Mouse (Mus musculus): ENCODE results near the gene Fcmr.

The Fcmr gene

DNA sequence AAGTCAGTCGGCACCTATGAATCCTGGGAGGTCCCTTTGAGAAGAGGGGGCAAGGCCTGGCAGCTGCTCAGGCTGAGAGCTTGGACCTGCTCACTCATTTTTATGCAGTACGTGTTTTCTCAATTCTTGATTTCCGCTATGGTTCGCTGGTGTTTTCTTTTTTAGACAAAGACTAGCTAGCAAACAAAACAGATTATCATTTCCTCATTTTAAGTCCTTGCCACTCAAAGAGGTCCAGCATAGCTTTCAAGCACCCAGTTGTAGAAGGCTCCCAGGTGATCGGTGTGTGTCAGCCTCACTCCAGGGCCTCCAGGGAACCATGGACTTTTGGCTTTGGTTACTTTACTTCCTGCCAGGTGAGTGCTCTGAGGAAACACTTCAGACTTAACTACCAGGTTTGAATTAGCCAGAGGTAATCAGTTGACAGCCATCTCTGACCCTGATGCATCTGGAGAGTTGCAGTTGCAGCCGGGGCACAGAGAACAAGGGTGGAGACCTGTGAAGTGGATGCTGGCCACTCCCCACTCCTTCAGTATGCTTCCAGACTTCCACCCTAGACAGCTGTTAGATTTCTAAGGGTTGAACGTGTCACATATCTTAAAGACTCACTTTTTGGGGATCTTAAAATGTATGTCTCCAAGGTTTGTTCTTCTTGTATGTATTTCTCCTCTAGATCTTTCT is at the start of gene Fcmr:
TSS of gene Fcmr (plus strand) at position 129 of the 681 bp plus-strand sequence.
- no peak for DNase-seq (ENCODE audit: low spot score)

DNA sequence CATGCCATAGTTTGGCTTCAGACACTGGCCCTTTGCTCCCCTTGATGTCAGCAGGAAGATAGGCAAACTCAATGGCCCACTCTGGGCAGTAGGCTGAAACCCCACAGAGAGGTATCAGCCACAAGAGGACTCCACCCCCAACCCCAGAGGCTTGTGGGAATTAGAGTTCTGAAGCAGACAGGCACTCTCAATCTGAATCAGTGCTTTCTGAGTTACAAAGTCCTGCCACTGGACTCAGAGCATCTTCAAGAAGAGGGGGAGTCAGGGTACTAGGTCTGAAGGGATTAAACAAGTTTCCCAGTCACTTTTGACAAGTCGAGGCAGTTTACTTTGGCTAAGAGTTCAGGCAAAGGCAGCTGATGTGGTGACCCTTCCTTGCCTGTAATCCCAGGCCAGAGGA is 45.7 kb upstream of the Fcmr start:
- DNase-seq (ENCODE audit: low spot score): no peak

DNA sequence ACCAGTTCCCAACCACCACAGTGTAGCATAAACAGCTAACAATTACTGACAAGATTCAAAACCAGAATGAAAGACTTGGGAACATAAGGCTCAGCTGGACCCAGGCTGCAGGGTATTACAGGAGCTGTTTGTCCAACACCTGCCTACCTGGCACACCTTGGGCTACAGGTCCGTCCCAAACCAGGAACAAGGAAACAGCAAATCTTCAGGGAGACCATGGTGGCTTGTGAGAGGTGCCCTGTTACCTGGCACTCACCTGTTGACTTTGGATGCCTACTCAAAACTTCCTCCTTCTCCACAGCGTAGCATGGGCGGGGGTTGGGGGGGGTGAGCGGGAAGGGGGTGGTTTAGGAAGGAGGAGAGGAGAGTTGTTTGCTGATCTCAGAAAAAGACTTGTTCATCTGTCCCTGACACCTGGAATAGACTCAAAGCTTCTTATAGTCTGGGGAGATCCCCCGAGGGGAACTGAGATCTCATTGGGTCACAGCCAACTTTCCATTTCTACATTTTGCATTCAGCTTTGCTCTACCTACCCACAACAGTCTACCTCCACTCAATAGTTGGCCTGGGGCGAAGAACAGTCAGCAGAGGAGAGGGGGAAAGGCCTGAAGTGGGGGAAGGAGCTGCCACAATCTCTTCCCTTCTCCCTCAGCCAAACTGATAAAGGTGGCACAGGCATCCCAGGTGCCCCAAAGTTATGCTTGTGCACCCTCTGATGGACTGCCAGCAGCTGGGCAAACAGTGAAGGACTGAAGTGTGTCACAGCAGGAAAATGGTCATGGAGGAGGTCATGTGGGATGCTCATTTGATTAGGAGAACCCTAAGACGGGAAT is 44.9 kb upstream of the Fcmr start:
- DNase-seq (ENCODE audit: low spot score): no peak

DNA sequence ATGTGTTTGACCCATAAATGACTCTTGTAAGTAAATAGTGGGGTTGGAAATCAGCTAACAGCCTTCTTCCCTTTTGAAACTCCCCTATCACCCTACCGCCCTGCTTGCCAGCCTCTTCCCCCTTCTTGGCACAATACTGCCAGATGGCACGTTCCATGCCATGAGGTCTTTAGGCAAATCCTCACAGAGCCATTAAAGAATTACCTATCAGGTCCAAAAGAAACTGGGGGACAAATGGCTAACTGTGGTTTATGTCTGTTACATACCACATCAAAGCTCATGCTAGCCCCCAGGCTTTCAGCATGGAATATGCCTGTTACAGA is 44.4 kb upstream of the Fcmr start:
- DNase-seq (ENCODE audit: low spot score): no peak

DNA sequence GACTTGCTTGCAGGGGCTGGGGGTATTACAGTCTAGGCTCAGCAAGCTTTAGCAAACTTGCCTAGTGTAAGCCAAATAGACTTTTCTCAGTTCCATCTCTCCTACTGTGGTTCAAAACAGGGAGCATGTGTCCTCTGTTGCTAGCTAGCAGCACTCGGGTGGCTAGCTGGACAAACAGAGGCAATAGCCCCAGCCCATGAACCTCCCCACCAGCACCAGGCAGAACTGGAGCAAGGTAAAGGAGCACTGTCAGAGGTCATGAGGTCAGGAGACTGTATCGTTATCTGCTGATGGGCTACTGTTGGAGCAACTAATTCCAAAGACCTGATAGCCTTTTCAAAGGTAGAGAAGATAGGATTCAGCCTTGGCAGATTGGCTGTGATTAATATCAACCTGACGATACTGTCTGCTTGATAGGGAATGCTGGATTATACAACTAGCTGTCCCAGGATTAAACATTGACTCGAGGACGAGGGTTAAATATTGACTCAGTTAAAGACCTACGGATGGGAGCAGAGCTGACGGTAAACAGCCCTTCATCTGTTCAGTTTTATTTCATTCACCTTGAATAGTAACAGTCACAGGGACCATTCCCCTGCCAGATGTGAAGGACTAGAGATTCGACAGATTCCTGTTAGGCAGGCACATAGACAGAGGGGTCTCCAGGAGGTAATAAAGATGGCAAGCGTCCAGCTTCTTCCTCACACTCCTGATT is 43.4 kb upstream of the Fcmr start:
- no peak for DNase-seq (ENCODE audit: low spot score)

DNA sequence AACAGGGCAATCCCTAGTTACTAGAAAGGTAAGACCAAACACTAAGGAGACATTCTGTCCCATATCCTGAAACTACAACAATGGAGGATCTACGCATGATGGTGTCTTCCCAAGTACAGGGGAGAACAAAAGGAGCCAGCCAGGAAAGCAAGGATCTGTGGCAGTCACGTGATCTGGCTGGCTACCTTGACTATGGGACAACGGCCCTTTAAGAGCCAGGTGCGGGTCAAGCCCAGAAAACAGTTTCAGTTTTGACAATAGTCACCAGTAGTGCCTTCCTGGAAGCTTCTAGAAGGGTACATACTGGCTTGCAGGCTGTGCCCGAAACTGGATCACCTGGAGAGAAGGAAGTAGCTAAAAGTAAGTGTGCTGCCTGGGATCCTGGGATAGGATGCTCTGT is 39.0 kb upstream of the Fcmr start, which contains the start of gene Pigr:
TSS of gene Pigr (plus strand) at position 237 of the 400 bp plus-strand sequence.
- no peak for DNase-seq (ENCODE audit: low spot score)

DNA sequence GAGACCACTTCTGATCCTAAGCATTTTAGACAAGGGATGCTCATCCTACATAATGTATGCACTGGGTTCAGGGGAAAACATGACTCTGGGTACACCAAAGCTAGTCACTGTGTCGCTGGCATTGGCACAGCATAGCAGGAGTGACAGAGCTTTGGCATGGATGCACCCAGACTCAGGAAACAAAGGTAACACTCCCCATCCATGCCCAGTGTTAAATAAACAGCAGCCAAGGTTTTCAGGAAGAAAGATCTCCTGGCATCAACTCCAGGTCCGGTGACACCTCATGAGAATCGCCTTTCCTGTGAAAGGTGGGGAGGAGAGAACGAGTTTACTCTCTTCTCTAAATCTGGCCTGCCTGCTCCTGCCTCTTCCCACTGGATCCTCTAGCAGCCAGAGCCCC is 36.8 kb upstream of the Fcmr start:
- DNase-seq (ENCODE audit: low spot score): no peak

DNA sequence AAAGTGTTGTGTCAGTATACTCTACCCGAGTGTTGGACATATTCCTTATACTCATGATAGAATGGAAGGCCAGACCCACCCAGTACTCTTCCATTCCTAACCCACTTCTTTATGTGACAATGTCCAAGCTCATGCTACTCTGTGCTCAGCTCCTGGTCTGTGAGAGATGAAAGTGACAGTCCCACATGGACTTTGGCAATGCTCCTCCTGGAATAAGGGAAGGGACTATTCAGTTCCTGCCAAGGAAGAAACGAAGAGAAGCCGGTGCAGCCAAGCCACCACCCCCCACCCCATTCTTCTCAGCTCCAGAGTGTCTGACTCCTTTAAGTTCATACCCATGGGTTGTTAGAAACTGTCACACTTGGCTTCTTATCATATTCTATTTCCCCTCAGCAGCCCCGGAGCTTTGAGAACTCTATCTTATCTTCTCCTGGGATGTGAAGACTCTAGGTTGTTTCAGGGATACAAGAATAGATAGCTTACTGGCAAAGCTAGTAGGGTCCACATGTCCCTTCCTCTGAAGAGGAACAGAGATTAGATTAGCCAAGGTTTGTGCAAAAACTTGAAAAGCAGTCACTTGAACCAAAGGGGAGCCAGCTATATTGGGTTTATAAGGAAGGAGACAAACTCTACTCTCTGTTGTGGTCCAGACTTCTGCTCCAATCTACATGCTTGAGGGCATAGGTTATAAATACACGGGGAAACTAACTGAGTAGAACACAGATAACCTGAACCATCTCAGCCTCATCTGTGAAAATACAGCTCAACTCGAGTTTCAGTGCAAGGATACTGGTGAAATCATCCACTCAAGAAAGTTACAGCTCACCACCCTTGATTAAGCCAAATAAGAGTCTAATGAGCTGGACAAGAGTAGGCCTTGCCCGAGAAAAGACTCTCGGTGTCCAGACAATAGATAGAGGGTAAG is 35.3 kb upstream of the Fcmr start:
- no peak for DNase-seq (ENCODE audit: low spot score)

DNA sequence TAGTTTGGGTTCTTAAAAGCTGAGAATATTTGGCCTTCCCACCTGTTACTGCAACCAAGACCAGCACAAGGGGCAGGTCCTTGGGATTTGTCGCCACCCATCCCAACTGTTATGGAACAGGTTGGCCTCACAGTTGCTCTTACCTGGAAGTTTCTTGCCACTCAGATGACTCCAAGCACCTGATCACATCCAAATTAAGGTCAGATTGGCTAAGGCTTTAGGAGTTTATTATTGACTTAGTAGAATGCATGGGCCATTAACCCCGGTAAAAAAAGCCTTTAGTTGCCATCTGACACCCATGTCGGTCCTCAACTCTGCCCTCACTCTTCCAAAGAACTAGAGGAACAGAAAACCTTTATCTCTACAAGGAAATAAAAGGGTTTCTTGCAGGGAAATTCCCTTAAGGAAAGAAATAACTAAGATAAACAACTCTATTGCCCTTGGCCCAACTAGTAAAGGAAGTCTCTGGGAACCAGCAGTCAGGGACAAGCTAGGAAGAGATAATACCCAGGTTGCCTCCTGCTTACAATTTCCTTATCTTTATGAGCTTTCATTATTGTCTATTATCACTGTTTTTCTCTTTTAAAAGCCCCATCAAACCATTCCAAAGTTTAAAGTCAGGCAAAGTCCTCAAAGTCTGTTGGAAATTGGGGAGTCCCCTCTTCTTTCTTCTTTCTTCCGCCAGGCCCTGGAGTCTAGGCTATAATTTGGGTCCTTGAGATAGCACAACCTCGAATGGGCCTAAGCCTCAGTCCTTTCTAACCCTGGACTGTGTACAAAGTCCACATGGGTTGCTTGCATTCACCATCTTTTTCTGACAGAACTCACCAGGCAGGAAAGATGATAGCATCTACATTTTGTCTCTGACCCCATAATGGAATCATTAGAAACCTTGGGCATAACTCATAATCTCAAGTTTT is 33.0 kb upstream of the Fcmr start:
- DNase-seq (ENCODE audit: low spot score): no peak

DNA sequence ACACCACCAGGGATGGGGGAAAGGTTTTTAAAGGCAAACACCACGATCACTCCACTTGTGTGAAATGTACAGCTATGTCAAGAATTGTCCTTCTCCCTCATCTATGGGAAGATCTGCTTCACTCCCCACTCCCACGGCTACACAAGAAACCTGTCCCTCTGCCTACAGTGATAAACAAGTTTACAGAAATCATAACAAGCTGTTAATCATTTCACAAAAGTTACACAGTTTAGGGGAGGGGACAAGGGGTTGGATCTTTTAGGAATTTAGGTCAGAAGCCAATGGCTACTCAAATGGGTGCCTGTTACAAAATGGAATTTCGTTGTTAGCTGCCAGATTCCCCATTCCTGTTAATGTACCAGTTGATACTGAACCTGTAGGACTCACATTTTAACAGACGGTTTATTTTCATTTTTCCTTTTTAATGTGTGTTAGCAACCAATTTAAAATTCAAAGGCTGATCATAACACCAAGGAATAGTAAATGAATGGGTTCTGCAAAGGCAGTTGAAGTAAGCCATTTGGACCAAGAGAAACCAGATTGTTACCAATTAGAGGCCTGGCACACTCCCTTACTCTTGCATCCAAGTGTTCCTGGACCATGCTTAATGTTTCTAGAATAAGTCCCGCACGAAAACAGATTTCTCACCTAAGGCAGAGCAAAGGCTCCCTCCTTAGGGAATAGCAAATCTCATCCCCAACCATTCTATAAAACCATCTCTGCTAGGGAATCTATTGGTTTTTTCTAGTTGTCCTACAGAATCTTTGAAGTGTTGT is 30.1 kb upstream of the Fcmr start:
- no peak for DNase-seq (ENCODE audit: low spot score)

DNA sequence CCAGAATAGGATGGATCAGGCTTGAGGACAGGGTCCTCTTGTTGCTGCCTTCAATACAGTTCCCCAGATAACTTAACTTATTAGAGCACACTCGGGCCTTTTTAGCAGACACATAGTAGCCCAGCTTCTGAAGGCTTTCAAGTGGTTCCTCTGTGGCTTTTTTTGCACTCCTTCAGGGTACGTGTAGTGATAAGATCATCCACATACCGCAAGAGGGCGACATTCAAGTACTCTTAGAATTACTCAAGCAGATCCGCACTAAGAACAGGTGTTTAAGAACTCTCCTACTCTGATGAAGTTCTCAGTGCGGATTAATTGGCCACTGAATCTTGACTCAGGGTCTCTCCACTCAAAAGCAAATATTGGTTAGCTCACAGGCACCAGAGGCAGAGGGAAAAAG is 27.2 kb upstream of the Fcmr start:
- no peak for DNase-seq (ENCODE audit: low spot score)

DNA sequence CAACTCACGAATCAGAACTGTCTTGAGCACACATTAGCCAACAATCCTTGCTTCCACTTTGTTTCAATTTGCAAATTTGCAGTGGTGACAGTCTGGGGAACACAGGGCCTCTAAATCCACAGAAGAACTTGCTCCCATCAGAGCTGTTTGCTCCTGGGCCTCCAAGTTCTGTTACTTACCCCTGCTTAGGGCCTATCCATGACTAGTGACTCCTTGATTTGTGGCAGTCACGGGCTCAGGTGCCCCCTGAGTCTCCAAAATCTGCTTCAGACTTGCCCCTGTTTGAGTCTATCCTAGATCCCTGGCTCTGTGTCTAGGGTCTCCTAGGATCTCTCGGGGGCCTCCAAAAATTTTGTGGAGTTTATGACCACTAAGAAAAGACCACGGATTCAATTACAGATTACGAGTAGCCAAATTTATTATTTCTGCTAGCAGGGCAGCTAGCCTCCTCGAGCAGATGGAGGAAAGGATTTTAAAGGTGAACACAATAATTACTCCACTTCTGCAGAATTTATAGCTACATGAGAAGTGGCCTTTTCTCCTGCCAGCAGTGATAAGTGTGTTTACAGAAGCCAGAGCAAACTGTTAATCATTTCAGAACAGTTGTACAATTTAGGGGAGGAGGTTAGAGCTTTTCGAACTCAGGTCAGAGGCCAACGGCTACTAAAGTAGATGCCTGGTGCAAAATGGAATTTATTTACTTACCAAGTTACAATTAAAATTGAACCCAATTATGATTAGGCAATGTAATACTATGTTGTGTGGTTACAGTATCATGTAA is 24.7 kb upstream of the Fcmr start:
- no peak for DNase-seq (ENCODE audit: low spot score)

DNA sequence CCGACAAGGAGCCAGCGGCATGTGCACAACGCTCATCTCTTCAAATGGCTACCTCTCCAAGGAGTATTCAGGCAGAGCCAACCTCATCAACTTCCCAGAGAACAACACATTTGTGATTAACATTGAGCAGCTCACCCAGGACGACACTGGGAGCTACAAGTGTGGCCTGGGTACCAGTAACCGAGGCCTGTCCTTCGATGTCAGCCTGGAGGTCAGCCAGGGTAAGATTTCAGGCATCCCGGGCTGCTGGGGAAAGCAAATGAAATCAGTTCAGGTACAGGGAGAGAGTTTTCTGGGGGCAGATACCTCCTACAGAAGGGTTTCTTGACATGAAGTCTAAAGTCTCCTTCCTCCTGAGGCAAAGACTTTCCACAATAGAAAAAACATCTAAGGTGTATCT is 23.8 kb upstream of the Fcmr start:
- DNase-seq (ENCODE audit: low spot score): no peak

DNA sequence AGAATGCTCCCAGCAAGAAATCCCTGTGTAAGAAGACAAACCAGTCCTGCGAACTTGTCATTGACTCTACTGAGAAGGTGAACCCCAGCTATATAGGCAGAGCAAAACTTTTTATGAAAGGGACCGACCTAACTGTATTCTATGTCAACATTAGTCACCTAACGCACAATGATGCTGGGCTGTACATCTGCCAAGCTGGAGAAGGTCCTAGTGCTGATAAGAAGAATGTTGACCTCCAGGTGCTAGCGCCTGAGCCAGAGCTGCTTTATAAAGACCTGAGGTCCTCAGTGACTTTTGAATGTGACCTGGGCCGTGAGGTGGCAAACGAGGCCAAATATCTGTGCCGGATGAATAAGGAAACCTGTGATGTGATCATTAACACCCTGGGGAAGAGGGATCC is 21.0 kb upstream of the Fcmr start:
- DNase-seq (ENCODE audit: low spot score): no peak

DNA sequence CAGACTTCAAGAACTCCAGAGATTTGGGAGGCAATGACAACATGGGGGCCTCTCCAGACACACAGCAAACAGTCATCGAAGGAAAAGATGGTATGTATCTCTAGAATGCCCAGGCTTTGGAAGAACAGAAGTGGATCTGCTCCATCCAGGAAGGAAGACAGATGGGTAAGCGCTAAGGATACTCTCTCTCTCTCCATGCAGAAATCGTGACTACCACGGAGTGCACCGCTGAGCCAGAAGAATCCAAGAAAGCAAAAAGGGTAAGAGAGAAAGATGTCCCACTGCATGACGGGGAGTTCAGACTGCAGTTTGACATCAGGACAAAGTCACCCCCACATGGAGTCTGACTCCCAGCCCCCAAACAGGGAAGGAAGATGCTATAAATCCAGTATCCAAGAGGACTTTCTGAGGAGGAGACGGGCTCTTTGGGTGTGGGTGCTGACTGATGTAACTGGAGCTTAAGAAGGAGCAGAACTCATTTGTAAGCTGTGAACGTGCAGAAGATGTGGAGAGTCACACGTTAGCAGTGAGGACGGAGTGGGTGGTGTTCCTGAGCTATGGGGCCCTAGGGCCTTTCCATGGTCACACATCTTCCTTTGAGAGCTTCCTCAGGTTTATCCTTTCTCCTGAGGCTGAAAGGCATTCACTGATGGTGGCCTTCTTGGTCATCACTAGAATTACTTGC is 15.8 kb upstream of the Fcmr start:
- no peak for DNase-seq (ENCODE audit: low spot score)

DNA sequence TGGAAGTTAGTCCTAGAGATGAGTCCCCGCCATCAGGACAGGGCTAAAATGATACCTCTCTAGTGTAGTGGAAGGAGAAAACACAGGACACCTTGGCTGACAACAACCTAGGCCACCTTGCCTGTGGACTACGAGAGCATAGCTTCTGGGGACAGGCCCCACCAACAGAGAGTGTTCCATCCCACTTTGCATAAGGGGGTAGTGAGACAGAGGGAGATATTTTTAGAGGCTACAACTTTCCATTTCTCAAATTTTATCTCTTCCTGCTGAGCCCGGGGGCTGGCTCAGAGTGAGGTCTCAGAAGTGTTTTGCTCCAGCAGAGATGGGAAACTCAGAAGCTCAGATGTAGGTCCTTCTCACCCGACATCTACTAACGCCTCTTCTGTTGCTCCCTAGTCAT is 15.1 kb upstream of the Fcmr start:
- no peak for DNase-seq (ENCODE audit: low spot score)

DNA sequence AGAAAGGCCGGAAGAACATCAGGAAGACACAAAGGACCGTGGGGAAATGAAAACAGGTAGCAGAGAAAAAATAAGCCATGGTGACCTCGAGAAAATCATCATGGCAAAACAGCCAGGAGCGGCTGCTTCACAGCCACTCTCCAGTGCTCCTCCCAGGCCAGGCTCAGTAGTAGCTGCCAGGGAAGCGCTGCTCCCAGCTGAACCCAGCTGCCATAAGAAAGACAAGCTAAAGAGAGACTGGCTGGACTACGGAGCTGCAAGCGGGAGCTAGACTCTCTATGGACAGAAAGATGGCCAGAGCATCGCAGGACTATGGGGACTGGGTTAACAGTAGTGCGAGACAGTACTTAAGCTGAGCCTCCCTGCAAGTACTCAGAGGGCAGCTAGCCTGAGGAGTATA is 10.7 kb upstream of the Fcmr start:
- DNase-seq (ENCODE audit: low spot score): no peak

DNA sequence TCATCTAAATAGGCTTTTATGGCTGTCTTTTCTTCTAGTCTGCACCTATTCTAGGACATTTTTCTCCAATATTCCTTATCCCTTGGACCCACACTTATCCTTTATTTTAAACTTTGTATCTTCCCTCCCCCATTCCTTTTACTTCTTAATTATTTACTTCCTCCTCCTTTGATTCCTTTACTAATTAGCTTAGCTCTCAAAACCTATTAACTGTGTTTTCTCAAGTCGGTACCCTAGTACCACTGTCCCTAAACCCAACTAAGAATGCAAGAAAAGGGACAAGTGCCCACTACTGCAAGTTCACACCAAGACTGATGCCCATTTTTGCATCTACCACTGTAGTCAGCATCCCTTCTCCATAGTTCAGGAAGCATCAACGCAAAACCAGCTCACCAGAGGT is 9.7 kb upstream of the Fcmr start:
- no peak for DNase-seq (ENCODE audit: low spot score)

DNA sequence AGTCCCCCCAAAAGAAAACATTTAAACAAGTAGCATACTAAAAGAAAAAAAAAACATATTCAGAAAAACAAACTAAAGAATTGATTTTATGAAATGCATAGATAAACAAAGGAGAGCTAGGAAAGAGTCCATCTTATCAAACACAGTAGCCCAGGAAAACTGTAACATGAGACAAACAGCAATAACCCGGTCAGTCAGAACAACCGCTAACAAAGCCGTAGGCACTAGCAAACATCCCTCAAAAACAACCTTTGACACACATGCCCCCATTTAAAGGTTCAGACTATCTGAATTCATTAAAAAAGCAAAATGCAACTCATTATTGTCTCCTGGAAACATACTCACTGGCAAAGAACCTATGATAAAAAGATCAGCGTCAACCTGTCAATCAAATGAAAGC is 8.0 kb upstream of the Fcmr start:
- no peak for DNase-seq (ENCODE audit: low spot score)

All from urinary bladder, postnatal 25 days (tissue).